Mouse (Mus musculus) stomach, postnatal 0 days (tissue): ENCODE data around the gene Nckap1. TPM values are rescaled to one million over a fixed set of nuclear protein-coding genes. Genes with fewer than 3 reads are reported as not detected.
A peak's percentile ranks its signal among the peaks of the same experiment; 100 is the strongest.

Experiments used
- ATAC-seq: fragments of 200-750 bp; cut with Nextera tagmentation; 2 replicates; pipeline ENCODE4 v1.8.0; 2017; ENCODE audit not compliant: low FRiP score, low TSS enrichment
- DNase-seq: peaks from one replicate; pipeline ENCODE4 v3.0.0-alpha.2; 2016; ENCODE audit warnings: low spot score
- H3K27ac ChIP-seq: fragments of 300-500 bp; sonication (generic); replicated peaks from 2 replicates; pipeline ENCODE4 v1.5.1; 2014; ENCODE audit warnings: mild to moderate bottlenecking, control low read depth
- H3K27me3 ChIP-seq: fragments of 300-500 bp; sonication (generic); 2 replicates; pipeline ENCODE4 v1.6.1; 2014; ENCODE audit warnings: low read length; ENCODE audit not compliant: control insufficient read depth, insufficient read depth
- H3K36me3 ChIP-seq: fragments of 300-500 bp; sonication (generic); 2 replicates; pipeline ENCODE4 v1.6.1; 2014; ENCODE audit warnings: low read length, mixed read lengths; ENCODE audit not compliant: control insufficient read depth, insufficient read depth
- H3K4me1 ChIP-seq: fragments of 300-500 bp; sonication (generic); replicated peaks from 2 replicates; pipeline ENCODE4 v1.6.1; 2014; ENCODE audit warnings: antibody characterized with exemption; ENCODE audit not compliant: control insufficient read depth, insufficient read depth
- H3K4me2 ChIP-seq: fragments of 300-500 bp; sonication (generic); replicated peaks from 2 replicates; pipeline ENCODE4 v1.6.1; 2014; ENCODE audit warnings: low read depth, mild to moderate bottlenecking, control low read depth, moderate library complexity
- H3K4me3 ChIP-seq: fragments of 300-500 bp; sonication (generic); 2 replicates; pipeline ENCODE4 v1.5.1; 2014; ENCODE audit warnings: low read depth, low read length, control low read depth
- H3K9ac ChIP-seq: fragments of 300-500 bp; sonication (generic); 2 replicates; pipeline ENCODE4 v1.6.1; 2014; ENCODE audit warnings: mild to moderate bottlenecking, low read length, control low read depth, mixed read lengths
- H3K9me3 ChIP-seq: fragments of 300-500 bp; sonication (generic); 2 replicates; pipeline ENCODE4 v1.6.1; 2016; ENCODE audit warnings: low read length; ENCODE audit not compliant: control insufficient read depth
- CTCF ChIP-seq: IDR thresholded peaks from 2 replicates; pipeline ENCODE4 v1.5.1; 2016; ENCODE audit warnings: antibody characterized with exemption, low read depth, mild to moderate bottlenecking, moderate library complexity
- EP300 ChIP-seq: optimal IDR thresholded peaks from 2 replicates; pipeline ENCODE3; 2016; ENCODE audit warnings: antibody characterized with exemption
- WGBS: fragments of 180-500 bp; shearing (Covaris S2); extraction: QIAGEN DNeasy Blood & Tissue Kit; methylation state at CpG from one replicate; pipeline ENCODE4 v1.1.7; 2014; 5-methylcytosine and 5-hydroxymethylcytosine counted together
- polyA plus RNA-seq: library from polyadenylated mRNA; unstranded; fragments of >200 nt; fragmentation: Nextera tagmentation; extraction: Ambion mirVana; gene quantifications from 2 replicates; pipeline ENCODE4 v1.2.1, GENCODE M21; 2015

The Nckap1 gene
- polyA plus RNA-seq = 51.0 and 51.6 TPM in 2 replicates

DNA sequence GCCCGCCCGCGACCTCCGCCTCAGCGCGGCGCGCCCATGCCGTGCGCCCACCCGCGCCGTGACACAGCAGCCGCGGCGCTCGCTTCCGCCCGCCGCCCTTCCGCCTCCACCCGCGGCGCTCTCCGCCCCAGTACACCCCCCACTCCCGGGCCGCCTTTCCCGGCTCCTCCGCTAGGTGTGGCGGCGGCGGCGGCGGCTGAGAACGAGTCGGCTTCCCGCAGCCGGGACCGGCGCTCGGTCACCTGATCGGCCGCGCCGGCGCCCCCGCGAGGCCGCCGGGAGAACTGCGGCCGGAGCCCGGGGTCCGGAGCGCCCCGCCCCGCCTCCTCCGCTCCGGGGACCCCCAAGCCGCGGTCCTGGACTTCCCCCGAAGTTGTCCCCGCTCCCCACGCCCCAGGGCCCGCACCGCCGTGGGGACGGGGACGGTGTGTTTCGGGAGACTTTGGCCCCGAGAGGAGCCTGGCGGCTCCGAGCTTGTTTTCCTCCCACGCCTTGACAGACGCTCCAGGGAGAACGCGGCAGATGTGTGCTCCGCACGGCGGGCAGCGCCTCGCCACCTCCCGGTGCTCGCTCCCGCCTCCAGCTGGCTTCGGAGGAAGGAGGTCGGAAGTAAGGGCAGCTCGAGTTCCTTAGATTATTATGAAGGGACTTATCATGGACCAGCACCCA is at the start of gene Nckap1:
Gene Nckap1, minus strand, starts transcription at position 338 of the 669 bp plus-strand sequence.
- H3K4me3 ChIP-seq = peak within 1 kb of the TSS; percentile 97
- TF ChIP-seq CTCF (peak; percentile 64), EP300 (no peak)
- ATAC-seq = peak; percentile 97
- H3K9ac ChIP-seq = peak within 1 kb of the TSS; percentile 99
- peak within 1 kb of the TSS; percentile 58 for H3K4me2 ChIP-seq
- 0 out of 2 replicates have a peak, but pooled peaks cover 4% of the 10 kb centered on the region for H3K4me1 ChIP-seq
- under 1% methylated on average over 56 of the region's 88 CpGs for WGBS
- H3K36me3 ChIP-seq = no peaks in the 10 kb centered on the region
- H3K9me3 ChIP-seq = no peaks in the 10 kb centered on the region
- H3K27ac ChIP-seq = peak within 1 kb of the TSS; percentile 100
- peak; percentile 95 for DNase-seq
- no peaks in the 10 kb centered on the region for H3K27me3 ChIP-seq

DNA sequence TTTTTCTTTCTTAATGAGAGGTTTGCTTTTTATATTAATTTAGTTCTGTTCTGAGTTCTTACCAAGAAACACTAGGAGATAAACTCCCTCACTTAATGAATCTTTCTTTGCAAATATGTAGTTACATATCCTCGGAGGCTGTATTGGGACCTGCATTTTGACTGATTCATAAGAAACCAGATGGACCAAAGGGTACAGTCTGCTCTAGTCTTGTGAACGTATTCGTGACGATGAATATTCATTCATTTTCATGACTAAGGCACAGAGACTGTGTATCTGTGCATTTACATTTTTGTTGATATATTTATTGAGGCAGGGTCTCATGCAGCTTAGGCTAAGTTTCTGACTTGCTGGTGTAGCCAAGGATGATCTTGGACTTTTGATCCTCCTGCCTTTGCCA is 43.3 kb upstream of the Nckap1 start:
- no peaks in the 10 kb centered on the region for H3K4me1 ChIP-seq
- H3K9ac ChIP-seq = no peak overlapping the region
- H3K4me3 ChIP-seq = no peak overlapping the region
- H3K4me2 ChIP-seq = no peak overlapping the region
- no peaks in the 10 kb centered on the region for H3K27me3 ChIP-seq
- TF ChIP-seq EP300 (no peak), CTCF (no peak)
- DNase-seq = no peak
- no peak overlapping the region for H3K27ac ChIP-seq
- WGBS = 96% methylated on average over 4 of the region's 4 CpGs
- H3K9me3 ChIP-seq = no peaks in the 10 kb centered on the region
- ATAC-seq = no peak
- no peaks in the 10 kb centered on the region for H3K36me3 ChIP-seq

DNA sequence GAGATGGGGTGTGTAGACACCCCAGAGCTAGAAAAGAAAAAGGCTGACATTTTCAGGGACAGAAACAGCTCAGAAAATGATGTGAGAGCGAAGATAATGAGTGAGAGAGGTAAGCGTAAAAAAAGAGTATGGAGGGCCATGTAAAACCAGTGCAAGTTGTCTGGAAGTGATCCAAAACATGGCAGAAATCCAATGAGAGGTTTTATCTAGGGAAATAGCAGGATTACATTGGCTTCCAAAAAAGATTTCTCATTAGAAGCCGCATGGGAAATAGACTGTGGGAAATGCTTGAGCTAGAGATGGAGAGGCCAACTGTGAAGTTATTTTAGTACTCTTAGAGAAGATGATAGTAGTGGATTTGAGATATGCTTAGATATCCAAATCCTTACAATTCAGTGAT is 40.7 kb upstream of the Nckap1 start:
- no peak overlapping the region for H3K27ac ChIP-seq
- H3K27me3 ChIP-seq = no peaks in the 10 kb centered on the region
- no peak overlapping the region for H3K4me2 ChIP-seq
- H3K4me1 ChIP-seq = no peaks in the 10 kb centered on the region
- no peaks in the 10 kb centered on the region for H3K36me3 ChIP-seq
- ATAC-seq = no peak
- TF ChIP-seq EP300 = no peak
- no peak for TF ChIP-seq CTCF
- no peak overlapping the region for H3K9ac ChIP-seq
- no peak for DNase-seq
- no peaks in the 10 kb centered on the region for H3K9me3 ChIP-seq
- WGBS = 73% methylated on average over 3 of the region's 3 CpGs
- no peak overlapping the region for H3K4me3 ChIP-seq

DNA sequence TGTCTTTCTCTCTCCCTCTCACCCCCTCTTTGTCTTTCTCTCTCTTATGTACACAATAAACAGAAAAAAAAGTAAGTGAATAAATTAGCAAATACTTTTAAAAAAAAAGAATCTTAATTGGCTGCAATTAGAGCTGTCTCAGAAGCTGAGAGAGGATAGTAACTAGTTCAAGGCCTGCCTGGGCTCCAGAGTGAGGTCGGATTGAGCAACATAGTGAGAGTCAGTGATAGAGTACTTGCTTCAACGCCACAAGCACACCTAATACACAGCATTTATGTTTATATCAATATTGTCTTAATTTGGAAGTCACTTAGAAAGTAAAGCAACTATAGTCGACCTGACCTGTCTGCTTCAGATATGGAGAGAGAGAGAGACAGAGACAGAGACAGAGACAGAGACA is 37.8 kb upstream of the Nckap1 start:
- H3K9me3 ChIP-seq = no peaks in the 10 kb centered on the region
- H3K27ac ChIP-seq = no peak overlapping the region
- H3K27me3 ChIP-seq = no peaks in the 10 kb centered on the region
- no peak for TF ChIP-seq CTCF
- H3K4me3 ChIP-seq = no peak overlapping the region
- H3K9ac ChIP-seq = no peak overlapping the region
- ATAC-seq = no peak
- no peak overlapping the region for H3K4me2 ChIP-seq
- WGBS = 86% methylated on average over 3 of the region's 3 CpGs
- H3K36me3 ChIP-seq = no peaks in the 10 kb centered on the region
- DNase-seq = no peak
- no peaks in the 10 kb centered on the region for H3K4me1 ChIP-seq

DNA sequence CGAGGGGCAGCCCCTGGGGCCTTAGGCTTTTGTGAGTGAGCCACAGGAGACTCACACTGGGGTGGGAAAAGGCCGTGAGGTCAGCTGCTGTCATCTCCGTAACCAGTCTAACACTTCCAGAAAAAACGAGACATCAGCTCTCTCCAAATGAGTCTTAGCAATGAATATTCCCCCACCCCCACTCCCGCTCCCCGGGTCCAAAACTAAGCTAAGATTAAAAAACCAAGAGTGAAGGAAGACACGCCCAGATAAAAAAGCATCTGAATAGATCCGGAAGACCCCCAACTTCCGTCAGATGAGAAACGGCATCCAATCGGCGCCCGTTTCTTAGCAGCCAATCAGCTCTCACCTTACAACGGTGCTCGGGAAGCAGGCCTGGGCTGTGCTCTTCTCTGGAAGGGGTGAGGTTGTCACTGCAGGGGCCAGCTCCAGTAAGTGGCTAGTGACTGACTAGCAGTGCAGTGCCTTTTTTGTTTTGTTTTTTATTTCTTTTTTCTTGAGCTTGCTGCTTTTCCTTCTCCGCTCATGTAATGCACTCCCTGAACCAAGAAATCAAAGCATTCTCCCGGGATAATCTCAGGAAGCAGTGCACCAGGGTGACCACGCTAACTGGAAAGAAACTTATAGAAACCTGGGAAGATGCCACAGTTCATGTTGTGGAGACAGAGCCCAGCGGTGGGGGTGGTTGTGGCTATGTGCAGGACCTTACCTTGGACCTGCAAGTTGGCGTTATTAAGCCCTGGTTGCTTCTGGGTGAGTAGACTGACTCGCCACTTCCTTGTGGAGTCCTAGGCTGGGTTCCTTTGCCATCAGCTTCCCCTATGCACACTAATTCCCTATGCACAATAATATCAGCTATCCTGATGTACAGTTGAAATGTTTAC is 35.9 kb upstream of the Nckap1 start, which contains the start of the genes Dusp19 and Nup35:
Gene Dusp19, plus strand, starts transcription at position 192 of the 884 bp plus-strand sequence.
Gene Nup35, plus strand, starts transcription at position 383 of the 884 bp plus-strand sequence.
- no peaks in the 10 kb centered on the region for H3K4me1 ChIP-seq
- peak within 1 kb of the TSS; percentile 79 for H3K9ac ChIP-seq
- no peaks in the 10 kb centered on the region for H3K27me3 ChIP-seq
- H3K4me2 ChIP-seq = peak within 1 kb of the TSS; percentile 76
- WGBS = under 1% methylated on average over 21 of the region's 21 CpGs
- H3K27ac ChIP-seq = peak within 1 kb of the TSS; percentile 56; the same call in 1 of the 2 replicates
- H3K4me3 ChIP-seq = peak within 1 kb of the TSS; percentile 60
- no peaks in the 10 kb centered on the region for H3K9me3 ChIP-seq
- H3K36me3 ChIP-seq = no peaks in the 10 kb centered on the region
- DNase-seq = peak; percentile 87
- no peak for TF ChIP-seq CTCF
- peak; percentile 30 for TF ChIP-seq EP300
- peak; percentile 98 for ATAC-seq

DNA sequence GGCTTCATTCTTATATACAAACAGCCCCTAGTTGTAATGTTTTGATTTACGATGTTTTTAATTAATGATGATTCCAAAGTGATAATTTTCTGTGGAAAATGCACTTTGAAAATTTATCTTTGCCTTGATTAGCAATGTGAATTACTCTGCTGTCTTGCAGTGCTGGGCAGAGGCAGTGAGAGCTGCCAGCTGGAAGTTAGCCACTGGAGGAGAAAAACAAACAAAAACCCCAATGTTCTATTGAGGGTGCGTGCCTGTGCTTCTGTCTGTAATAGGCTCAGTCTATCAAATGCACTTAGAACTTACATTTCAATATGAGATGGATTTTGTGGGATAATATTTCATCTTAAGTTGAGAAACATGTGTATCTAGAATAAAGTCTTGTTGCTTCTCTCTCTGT is 31.6 kb upstream of the Nckap1 start:
- H3K4me2 ChIP-seq = no peak overlapping the region
- H3K36me3 ChIP-seq = no peaks in the 10 kb centered on the region
- H3K27ac ChIP-seq = no peak overlapping the region
- TF ChIP-seq CTCF = no peak
- no peak for TF ChIP-seq EP300
- H3K4me1 ChIP-seq = no peaks in the 10 kb centered on the region
- 39% methylated on average over 2 of the region's 2 CpGs for WGBS
- DNase-seq (no peak), ATAC-seq (no peak)
- H3K27me3 ChIP-seq = no peaks in the 10 kb centered on the region
- H3K9ac ChIP-seq = no peak overlapping the region
- no peak overlapping the region for H3K4me3 ChIP-seq
- no peaks in the 10 kb centered on the region for H3K9me3 ChIP-seq
